Mouse (Mus musculus) lung, adult 10 weeks (tissue): ENCODE measurements around the gene Vps18. TPM values are rescaled to one million over a fixed set of nuclear protein-coding genes. Genes with fewer than 3 reads are reported as not detected.

Source experiments
- polyA plus RNA-seq: library from polyadenylated mRNA; stranded (reverse); fragments of 350-450 nt; fragmentation: Illumina TruSeq; extraction: RNeasy Lipid Tissue Mini Kit (QIAGEN cat#74804); gene quantifications from one replicate; pipeline ENCODE4 v1.2.3, GENCODE M21; 2014; ENCODE audit warnings: low read depth, low replicate concordance; ENCODE audit not compliant: insufficient read depth

Gene Vps18
- 7.4 TPM for polyA plus RNA-seq

GRCm38 (mm10) chr2:119288270-119288882, at the start of gene Vps18:
Vps18 (plus strand) TSS chr2:119288740.

GRCm38 (mm10) chr2:119270643-119271331, 17.8 kb upstream of the Vps18 start, which contains the start of gene Rhov:
Rhov (minus strand) TSS chr2:119271272.

GRCm38 (mm10) chr2:119325568-119326143, 37.1 kb downstream of the Vps18 start, which contains the start of gene Dll4:
Dll4 (plus strand) TSS chr2:119325784.

Other genes with a start within 250 kb of the Vps18 start
- gene Knl1, start 241.6 kb upstream of the Vps18 start, polyA plus RNA-seq = 0.06 TPM
- gene Rad51, start 175.9 kb upstream of the Vps18 start, polyA plus RNA-seq = 0.85 TPM
- 20.4 TPM for gene Rmdn3, start 131.7 kb upstream of the Vps18 start, polyA plus RNA-seq
- 5.3 TPM for gene Gchfr, start 121.0 kb upstream of the Vps18 start, polyA plus RNA-seq
- gene Gm14137, start 114.2 kb upstream of the Vps18 start, polyA plus RNA-seq = not detected
- gene Zfyve19, start 80.1 kb upstream of the Vps18 start, polyA plus RNA-seq = 17.0 TPM
- 13.5 TPM for gene Dnajc17, start 79.9 kb upstream of the Vps18 start, polyA plus RNA-seq
- 5.5 TPM for gene Ppp1r14d, start 58.8 kb upstream of the Vps18 start, polyA plus RNA-seq
- gene Spint1, start 51.4 kb upstream of the Vps18 start, polyA plus RNA-seq = 27.2 TPM
- gene Rhov, start 17.5 kb upstream of the Vps18 start, polyA plus RNA-seq = 1.7 TPM
- gene Dll4, start 37.0 kb downstream of the Vps18 start, polyA plus RNA-seq = 31.5 TPM
- 2.2 TPM for gene Chac1, start 62.5 kb downstream of the Vps18 start, polyA plus RNA-seq
- 5.4 TPM for gene Ino80, start 188.9 kb downstream of the Vps18 start, polyA plus RNA-seq